Mouse (Mus musculus) olfactory bulb, adult 2 months (tissue): ENCODE data around the gene Ptgfrn.

Experiments used
- CTCF ChIP-seq: fragments of 200-500 bp; IDR thresholded peaks from 2 replicates; pipeline ENCODE4 v1.5.1; 2012; ENCODE audit warnings: low read depth, mild to moderate bottlenecking, low read length, moderate library complexity; ENCODE audit not compliant: insufficient read depth
- POLR2A ChIP-seq: fragments of 200-500 bp; IDR thresholded peaks from 2 replicates; pipeline ENCODE4 v1.6.1; 2012; ENCODE audit warnings: mild to moderate bottlenecking, low read depth, low read length, moderate library complexity; ENCODE audit not compliant: insufficient read depth

DNA sequence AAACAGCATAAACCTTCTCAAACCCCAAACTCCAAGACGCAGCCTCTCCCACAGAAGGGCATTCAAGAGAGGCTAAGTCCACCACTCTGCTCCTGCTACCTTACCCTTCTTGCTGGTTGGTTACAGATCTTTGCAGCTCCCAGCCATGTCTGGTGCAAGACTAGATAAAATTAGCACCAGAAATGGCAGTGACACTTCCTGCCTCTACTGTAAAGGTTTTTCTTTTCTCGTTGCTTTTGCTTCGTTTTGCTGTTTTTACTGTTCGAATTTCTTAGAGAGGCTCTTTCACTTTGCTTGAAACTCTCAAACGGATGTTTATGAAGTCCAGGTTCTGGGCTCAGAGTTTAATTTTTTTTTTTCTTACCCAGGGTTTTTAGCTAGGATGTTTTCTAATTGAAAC is 89.0 kb downstream of the Ptgfrn start:
- no peak for TF ChIP-seq POLR2A
- no peak for TF ChIP-seq CTCF
